Mouse (Mus musculus): ENCODE data around the gene Tbc1d15.

Gene Tbc1d15

GRCm38 (mm10) chr10:115251088-115251934 lies at the start of gene Tbc1d15:
TSS of gene Tbc1d15 (minus strand) at chr10:115251467.
- ChIA-PET POLR2A (interaction anchor here in 2 of 4 experiments (0.6 to 1.9 kb wide), 15 partner anchors 9 to 671 kb away, joined by 3 to 5 read pairs (median 3); partner anchors contain the start of gene Rab21 (in 2 of the 2)), CTCF (no interaction called here)

GRCm38 (mm10) chr10:115298683-115299082 lies 47.4 kb upstream of the Tbc1d15 start:
- CTCF ChIA-PET: interaction anchor here in 1 of 4 experiments (0.6 kb wide), 1 partner anchor 137 kb away, joined by 3 read pairs; no protein-coding TSS in a partner anchor

DNA sequence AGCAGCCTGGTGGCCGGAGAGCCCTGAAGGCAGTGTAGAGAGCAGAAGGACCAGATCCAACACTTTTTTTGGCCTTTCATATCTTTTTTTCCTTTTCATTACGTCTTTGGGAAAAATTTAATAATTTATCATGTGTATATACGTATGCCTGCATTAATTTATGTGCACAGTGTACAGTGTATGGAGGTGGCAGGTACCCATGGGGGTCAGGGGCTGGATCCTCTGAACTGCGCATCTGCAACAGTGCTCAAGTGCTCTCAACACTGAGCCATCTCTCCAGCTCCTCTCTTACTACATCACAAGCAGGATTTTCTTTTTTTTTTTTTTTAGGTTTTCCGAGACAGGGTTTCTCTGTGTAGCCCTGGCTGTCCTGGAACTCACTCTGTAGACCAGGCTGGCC lies 46.3 kb upstream of the Tbc1d15 start:
- CTCF ChIA-PET: interaction anchor here in 1 of 4 experiments (0.7 kb wide), 1 partner anchor 26 kb away, joined by 3 read pairs; no protein-coding TSS in a partner anchor
- POLR2A ChIA-PET: interaction anchor here in 3 of 4 experiments (0.6 to 2.3 kb wide), 6 partner anchors 14 to 676 kb away, joined by 3 to 8 read pairs (median 5); partner anchors contain the start of gene Rab21 (in 1 of the 3)

More at GRCm38 (mm10) chr10:115298683-115299082, 47.4 kb upstream of the Tbc1d15 start:
- POLR2A ChIA-PET: interaction anchor here in 2 of 4 experiments (0.7 to 5.9 kb wide), 5 partner anchors 13 to 94 kb away, joined by 3 to 45 read pairs (median 3); no protein-coding TSS in a partner anchor

- ChIA-PET POLR2A (interaction anchor here in 1 of 4 experiments (0.9 to 1.9 kb wide), 2 partner anchors 49 to 89 kb away, joined by 4 to 5 read pairs; no protein-coding TSS in a partner anchor), CTCF (interaction anchor here in 2 of 4 experiments (0.5 to 1.0 kb wide), 4 partner anchors 52 to 1257 kb away, joined by 3 to 5 read pairs (median 3); partner anchors contain the start of gene Tph2 (in 1 of the 2))
Observed at GRCm38 (mm10) chr10:115296401-115296935, 45.2 kb upstream of the Tbc1d15 start.

GRCm38 (mm10) chr10:115295162-115295561 lies 43.9 kb upstream of the Tbc1d15 start:
- ChIA-PET POLR2A (interaction anchor here in 3 of 4 experiments (0.6 to 1.3 kb wide), 9 partner anchors 10 to 62 kb away, joined by 3 to 5 read pairs (median 4); no protein-coding TSS in a partner anchor), CTCF (interaction anchor here in 1 of 4 experiments (0.6 kb wide), 1 partner anchor 1703 kb away, joined by 3 read pairs; no protein-coding TSS in a partner anchor)

DNA sequence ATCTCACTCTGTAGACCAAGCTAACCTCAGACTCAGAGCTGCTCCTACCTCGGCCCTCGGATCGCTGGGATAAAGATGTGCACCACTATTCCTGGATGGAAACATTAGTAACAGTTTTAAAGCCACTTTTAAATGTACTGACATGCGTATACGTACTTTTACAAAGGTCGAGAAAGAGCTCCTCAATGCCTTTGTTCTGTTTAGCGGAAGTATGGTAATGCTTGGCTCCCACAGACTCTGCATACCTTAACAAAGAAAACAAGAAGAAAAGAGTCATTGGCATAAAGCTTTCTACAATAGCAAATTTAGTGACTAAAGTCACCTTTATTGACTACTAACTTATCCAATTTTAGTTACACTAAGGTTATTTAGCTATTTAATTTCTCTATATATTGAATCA lies 43.4 kb upstream of the Tbc1d15 start:
- ChIA-PET CTCF (interaction anchor here in 1 of 4 experiments (0.6 kb wide), 1 partner anchor 1703 kb away, joined by 3 read pairs; no protein-coding TSS in a partner anchor), POLR2A (interaction anchor here in 3 of 4 experiments (0.6 to 1.3 kb wide), 10 partner anchors 10 to 67 kb away, joined by 3 to 5 read pairs (median 4); partner anchors contain the start of gene Tmem19 (in 1 of the 3))

DNA sequence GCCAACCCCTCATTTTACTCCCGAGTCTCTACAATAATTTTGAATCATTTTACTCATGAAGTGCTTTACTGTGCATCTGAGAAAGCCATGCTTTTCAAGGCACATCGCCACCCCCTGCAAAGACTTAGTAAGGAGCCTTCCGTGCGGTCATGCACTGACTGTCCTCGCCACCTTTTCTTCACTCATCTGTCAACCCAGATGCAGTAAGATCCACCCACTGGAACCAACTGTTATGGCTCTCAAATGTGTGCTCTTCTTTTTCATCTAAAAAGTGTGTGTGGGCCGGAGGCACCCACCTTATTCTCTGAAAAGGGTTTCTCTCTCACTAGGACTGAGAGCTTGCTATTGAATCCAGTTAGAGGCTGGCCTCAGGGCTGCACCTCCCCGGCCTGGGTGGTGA lies 42.7 kb upstream of the Tbc1d15 start:
- CTCF ChIA-PET: no interaction called here
- POLR2A ChIA-PET: interaction anchor here in 2 of 4 experiments (1.1 to 1.8 kb wide), 8 partner anchors 8 to 68 kb away, joined by 3 to 5 read pairs (median 4); partner anchors contain the start of gene Tmem19 (in 1 of the 2)

DNA sequence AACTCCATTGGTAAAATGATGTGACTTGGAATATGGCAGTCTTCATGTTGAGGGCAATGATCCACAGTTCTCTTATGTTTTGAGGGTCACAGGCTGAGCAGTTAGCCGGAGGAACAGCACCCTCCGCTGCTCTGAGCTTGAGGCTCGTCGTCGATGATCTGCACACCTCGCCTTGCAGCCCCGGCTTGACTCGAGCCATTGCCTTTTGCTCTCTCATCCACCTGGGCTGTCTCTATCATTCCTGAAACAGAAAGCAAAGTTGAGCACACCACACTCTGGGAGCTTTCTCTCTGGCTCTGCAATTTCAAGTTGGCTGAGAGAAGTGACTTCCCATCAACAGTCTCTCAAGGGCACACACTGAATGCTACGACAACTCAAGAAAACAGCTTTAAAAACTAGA lies 39.4 kb upstream of the Tbc1d15 start:
- CTCF ChIA-PET: no interaction called here
- POLR2A ChIA-PET: interaction anchor here in 1 of 4 experiments (0.9 to 2.7 kb wide), 2 partner anchors 10 kb away, joined by 3 to 11 read pairs; no protein-coding TSS in a partner anchor

DNA sequence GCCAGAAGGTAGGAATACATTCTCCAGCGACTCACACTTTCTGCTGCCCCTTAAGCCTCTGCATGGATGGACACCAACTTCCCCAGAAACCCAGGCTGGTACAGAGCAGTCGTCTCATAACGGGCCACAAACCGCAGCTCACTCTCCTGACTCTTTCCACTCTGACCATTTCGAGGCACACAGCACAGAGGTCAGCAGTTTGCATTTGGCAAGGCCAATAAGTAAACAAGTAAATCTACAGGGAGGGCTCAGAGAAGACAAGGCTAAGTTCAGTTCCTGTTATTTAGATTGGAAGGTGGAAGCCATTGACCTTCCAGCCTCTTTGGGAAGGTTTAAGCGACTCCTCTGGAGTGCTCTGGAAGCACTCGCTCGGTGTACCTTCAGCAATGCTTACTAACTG lies 37.6 kb upstream of the Tbc1d15 start:
- CTCF ChIA-PET: no interaction called here

DNA sequence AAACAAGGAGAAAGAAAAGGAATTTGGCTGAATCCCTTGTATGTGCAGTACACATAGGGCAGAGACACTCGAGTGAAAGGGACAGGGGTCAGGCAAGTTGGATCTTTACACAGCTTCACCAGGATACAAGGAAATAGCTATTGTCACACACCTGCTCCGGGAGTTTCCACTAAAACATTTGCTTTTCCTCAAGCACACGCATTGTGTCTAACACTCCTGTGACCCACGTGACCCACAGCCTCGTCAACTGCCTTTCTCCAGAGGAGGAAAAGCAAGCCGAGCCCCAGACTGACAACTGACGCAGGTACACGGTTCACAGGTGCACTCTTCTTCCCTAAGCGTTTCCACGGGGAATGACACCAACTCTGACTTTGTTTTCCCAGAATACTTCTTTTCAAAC lies 32.9 kb upstream of the Tbc1d15 start:
- CTCF ChIA-PET: no interaction called here

More for the DNA sequence above, 37.6 kb upstream of the Tbc1d15 start:
- POLR2A ChIA-PET: interaction anchor here in 2 of 4 experiments (0.7 to 1.5 kb wide), 3 partner anchors 12 to 79 kb away, joined by 3 to 6 read pairs (median 3); no protein-coding TSS in a partner anchor

DNA sequence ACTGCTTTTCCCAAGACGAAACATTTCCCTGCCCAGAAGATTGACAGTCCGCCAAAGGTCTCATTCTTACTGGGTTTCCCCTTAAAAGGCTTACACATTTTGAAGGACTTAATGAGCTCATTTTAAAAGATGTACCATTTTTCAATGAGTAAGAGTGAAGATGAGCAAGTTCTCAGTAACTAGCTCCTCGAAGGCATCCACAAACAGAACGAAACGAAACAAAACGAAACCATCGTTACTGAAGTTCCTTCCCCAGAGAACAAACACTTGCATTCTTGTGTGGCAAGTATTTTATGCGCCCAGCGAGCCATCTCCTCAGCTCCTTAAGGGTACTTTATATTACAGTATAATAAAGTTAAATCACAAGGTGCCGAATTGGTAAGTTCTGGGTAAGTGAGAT lies 30.1 kb upstream of the Tbc1d15 start:
- ChIA-PET CTCF (no interaction called here), POLR2A (interaction anchor here in 2 of 4 experiments (0.5 to 2.7 kb wide), 6 partner anchors 10 to 80 kb away, joined by 3 to 11 read pairs (median 4); no protein-coding TSS in a partner anchor)

More for the DNA sequence above, 32.9 kb upstream of the Tbc1d15 start:
- POLR2A ChIA-PET: interaction anchor here in 2 of 4 experiments (0.9 to 2.1 kb wide), 3 partner anchors 14 to 31 kb away, joined by 3 to 4 read pairs (median 4); partner anchors contain the start of gene Rab21 (in 1 of the 2)

DNA sequence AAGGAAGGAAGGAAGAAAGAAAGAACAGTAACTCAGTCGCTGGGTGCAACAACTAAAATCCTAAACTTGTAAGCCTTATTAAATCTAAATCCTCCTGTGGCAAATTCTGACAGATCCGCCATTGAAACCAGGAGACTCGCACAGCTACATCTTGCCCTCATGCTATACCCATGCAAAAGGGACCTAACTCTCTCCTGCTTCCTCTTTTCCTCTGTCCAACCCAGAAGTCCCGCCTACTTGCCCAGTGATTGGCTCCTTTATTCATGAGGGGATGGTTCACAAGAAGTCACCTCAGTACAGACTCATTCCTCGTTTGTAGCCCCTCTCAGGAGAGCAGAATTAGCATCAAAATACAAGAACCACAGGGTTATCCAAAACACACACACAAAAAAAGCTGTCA lies 20.4 kb upstream of the Tbc1d15 start:
- CTCF ChIA-PET: interaction anchor here in 1 of 4 experiments (0.7 kb wide), 1 partner anchor 217 kb away, joined by 3 read pairs; no protein-coding TSS in a partner anchor
- POLR2A ChIA-PET: interaction anchor here (0.6 to 2.4 kb wide), 12 partner anchors 9 to 1964 kb away, joined by 3 to 11 read pairs (median 4); partner anchors contain the start of gene Tbc1d15 (in 1 of the 4)

DNA sequence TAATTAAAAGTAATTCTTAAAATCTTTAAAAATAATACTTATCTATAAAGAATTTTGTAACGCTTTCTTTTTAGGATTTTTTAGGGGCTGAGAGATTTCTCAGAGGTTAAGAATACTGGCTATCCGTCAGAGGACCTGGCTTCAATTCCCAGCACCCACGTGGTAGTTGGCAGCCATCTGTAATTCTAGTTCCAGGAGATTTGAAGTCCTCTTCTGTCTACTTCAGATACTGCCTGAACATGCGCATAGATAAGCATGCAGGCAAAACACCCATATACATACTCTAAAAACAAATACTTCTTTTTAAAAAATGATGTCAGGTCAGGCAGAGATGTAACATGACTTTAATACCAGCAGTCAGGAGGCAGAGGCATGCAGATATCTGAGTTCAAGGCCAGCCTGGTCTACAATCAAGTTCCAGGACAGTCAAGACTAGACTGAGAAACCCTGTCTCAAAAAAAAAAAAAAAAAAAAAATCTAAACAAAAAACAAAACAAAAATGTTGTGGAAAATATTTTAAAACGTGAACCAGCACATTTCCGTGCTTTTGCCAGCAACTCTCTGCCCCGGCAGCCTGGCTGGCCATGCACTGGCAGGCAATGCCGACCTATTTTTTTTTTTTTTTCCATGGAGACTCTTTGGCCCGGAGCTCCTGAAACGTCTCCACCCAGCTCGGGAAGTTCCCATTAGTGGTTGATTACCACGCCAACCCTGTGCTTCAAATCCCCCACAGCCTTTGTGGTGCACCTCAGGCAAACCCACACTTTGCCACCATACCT lies 19.5 kb upstream of the Tbc1d15 start:
- POLR2A ChIA-PET: interaction anchor here in 3 of 4 experiments (0.7 to 2.4 kb wide), 7 partner anchors 9 to 38 kb away, joined by 3 to 11 read pairs (median 3); partner anchors contain the start of gene Tbc1d15 (in 1 of the 3)
- CTCF ChIA-PET: no interaction called here

DNA sequence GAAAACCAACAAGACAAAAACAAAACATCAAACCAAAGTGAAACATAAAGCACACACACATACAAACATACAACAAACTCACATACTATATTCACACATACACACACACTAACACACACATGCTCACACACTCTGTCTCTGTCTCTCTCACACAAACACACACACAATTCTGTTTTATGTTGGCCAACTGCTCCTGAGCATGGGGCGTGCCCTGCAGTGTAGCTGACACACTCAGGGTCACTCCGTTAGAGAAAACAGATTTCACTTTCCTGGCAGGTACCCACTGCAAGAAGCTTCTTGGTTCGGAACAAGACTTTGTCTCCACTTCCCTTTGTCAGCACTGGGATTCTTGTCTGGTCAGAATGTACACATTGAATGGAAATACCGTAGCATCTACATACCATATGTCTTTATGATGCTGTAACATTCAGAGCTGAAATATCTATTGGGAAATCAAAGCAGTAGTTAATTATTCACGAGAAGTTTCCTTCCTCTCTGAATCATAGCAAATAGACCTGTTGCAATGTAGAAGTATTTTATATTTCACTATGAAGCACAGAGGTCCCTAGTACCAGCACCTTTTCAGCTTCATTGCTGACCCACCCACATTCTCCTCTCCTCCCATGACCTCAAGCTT lies 11.8 kb upstream of the Tbc1d15 start:
- CTCF ChIA-PET: no interaction called here
- POLR2A ChIA-PET: interaction anchor here in 1 of 4 experiments (1.1 kb wide), 1 partner anchor 15 kb away, joined by 3 read pairs; no protein-coding TSS in a partner anchor

DNA sequence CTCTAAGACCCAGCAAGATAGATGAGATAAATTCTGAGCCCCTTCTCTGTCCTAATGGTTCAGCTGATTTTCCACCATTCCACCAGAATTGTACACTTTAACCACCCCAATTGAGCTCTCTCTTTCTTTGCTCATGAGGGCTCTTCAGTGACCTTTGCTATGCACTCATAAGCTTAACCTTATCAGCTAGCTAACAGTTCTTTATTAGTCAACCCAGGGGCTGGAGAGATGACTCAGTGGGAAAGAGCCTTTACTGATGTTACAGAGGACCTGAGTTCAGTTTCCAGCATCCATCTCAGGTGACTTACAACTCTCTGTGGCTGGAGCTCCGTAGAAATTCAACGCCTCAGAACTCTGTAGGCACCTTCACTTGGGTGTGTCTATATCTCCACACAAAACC lies 11.0 kb upstream of the Tbc1d15 start:
- CTCF ChIA-PET: interaction anchor here in 1 of 4 experiments (0.5 kb wide), 1 partner anchor 334 kb away, joined by 3 read pairs; no protein-coding TSS in a partner anchor
- POLR2A ChIA-PET: interaction anchor here in 2 of 4 experiments (1.1 to 1.5 kb wide), 3 partner anchors 9 to 19 kb away, joined by 3 read pairs; no protein-coding TSS in a partner anchor

- ChIA-PET POLR2A (interaction anchor here in 2 of 4 experiments (1.3 to 2.8 kb wide), 3 partner anchors 9 to 20 kb away, joined by 3 to 11 read pairs (median 3); no protein-coding TSS in a partner anchor), CTCF (no interaction called here)
Observed at GRCm38 (mm10) chr10:115261428-115261827, 10.2 kb upstream of the Tbc1d15 start.

GRCm38 (mm10) chr10:115256162-115256561 lies 4.9 kb upstream of the Tbc1d15 start:
- ChIA-PET POLR2A (interaction anchor here in 1 of 4 experiments (0.6 kb wide), 1 partner anchor 30 kb away, joined by 4 read pairs; no protein-coding TSS in a partner anchor), CTCF (no interaction called here)

All from embryonic stem cell, embryonic (primary cell).